Mouse (Mus musculus) liver, adult 2 months (tissue): ENCODE data around the gene Prkag1. TPM values are rescaled to one million over a fixed set of nuclear protein-coding genes. Genes with fewer than 3 reads are reported as not detected.

ENCODE experiments used
- DNase-seq: peaks from one replicate; pipeline ENCODE4 v3.0.0-alpha.2; 2011; ENCODE audit warnings: low read depth, low spot score; ENCODE audit errors: extremely low read depth
- H3K27ac ChIP-seq: fragments of 200-500 bp; replicated peaks from 2 replicates; pipeline ENCODE4 v1.5.1; 2012; ENCODE audit warnings: low read depth, mild to moderate bottlenecking, control low read depth, inconsistent platforms, low read length; ENCODE audit not compliant: insufficient read depth
- H3K27me3 ChIP-seq: fragments of 200-500 bp; 2 replicates; pipeline ENCODE4 v1.6.1; 2012; ENCODE audit warnings: mild to moderate bottlenecking, moderate library complexity, low read length, inconsistent platforms; ENCODE audit not compliant: control insufficient read depth, insufficient read depth
- H3K36me3 ChIP-seq: fragments of 200-500 bp; 2 replicates; pipeline ENCODE4 v1.6.1; 2012; ENCODE audit warnings: low read length, inconsistent platforms; ENCODE audit not compliant: control insufficient read depth, insufficient read depth
- H3K4me1 ChIP-seq: fragments of 200-500 bp; 2 replicates; pipeline ENCODE4 v1.6.1; 2011; ENCODE audit warnings: low read length; ENCODE audit not compliant: control insufficient read depth, insufficient read depth
- H3K4me3 ChIP-seq: fragments of 200-500 bp; 2 replicates; pipeline ENCODE4 v1.5.1; 2011; ENCODE audit warnings: low read depth, mild to moderate bottlenecking, control low read depth, low read length, moderate library complexity; ENCODE audit not compliant: insufficient read depth
- H3K79me2 ChIP-seq: fragments of 200-500 bp; 2 replicates; pipeline ENCODE4 v1.6.1; 2012; ENCODE audit warnings: inconsistent platforms, mild to moderate bottlenecking, low read length, moderate library complexity; ENCODE audit not compliant: control insufficient read depth, insufficient read depth
- H3K9ac ChIP-seq: fragments of 200-500 bp; 2 replicates; pipeline ENCODE4 v1.6.1; 2012; ENCODE audit warnings: low read depth, mild to moderate bottlenecking, control low read depth, inconsistent platforms, low read length
- CTCF ChIP-seq: fragments of 200-500 bp; IDR thresholded peaks from 2 replicates; pipeline ENCODE4 v1.5.1; 2011; ENCODE audit warnings: low read depth, low read length, control low read depth
- POLR2A ChIP-seq: fragments of 200-500 bp; IDR thresholded peaks from 2 replicates; pipeline ENCODE4 v1.6.1; 2011; ENCODE audit warnings: low read length, control low read depth; ENCODE audit not compliant: insufficient read depth; ENCODE audit errors: extremely low read depth
- WGBS: fragments of 180-500 bp; shearing (Covaris S2); methylation state at CpG from one replicate; pipeline ENCODE4 v1.1.7; 2018; 5-methylcytosine and 5-hydroxymethylcytosine counted together
- polyA plus RNA-seq: library from polyadenylated mRNA; depleted of rRNA; stranded (reverse); fragments of >200 nt; gene quantifications from 2 replicates; pipeline ENCODE4 v1.2.3, GENCODE M21; 2012
- total RNA-seq: library from RNA; depleted of rRNA; stranded (reverse); fragments of >200 nt; gene quantifications from 2 replicates; pipeline ENCODE4 v1.2.3, GENCODE M21; 2014

Prkag1 gene
- total and polyA plus RNA-seq, 2 experiments, result 37.7 to 41.4 TPM

- no peak overlapping the region for H3K4me3 ChIP-seq
- H3K9ac ChIP-seq, result no peak overlapping the region
- H3K27me3 ChIP-seq, result no peaks in the 10 kb centered on the region
- no peak for TF ChIP-seq POLR2A
- H3K4me1 ChIP-seq, result peaks cover 27% of the 10 kb centered on the region
- peaks cover 44% of the 10 kb centered on the region for H3K79me2 ChIP-seq
- H3K27ac ChIP-seq, result no peak overlapping the region
- no peak for DNase-seq
- WGBS, result over 99% methylated on average over 8 of the region's 8 CpGs
- H3K36me3 ChIP-seq, result peaks cover 45% of the 10 kb centered on the region
Measured at GRCm38 (mm10) chr15:98865771-98866170, 34.5 kb upstream of the Prkag1 start.

- Histone ChIP-seq H3K27ac (no peak overlapping the region), H3K4me1 (peaks cover 24% of the 10 kb centered on the region), H3K27me3 (no peaks in the 10 kb centered on the region), H3K36me3 (peaks cover 48% of the 10 kb centered on the region), H3K4me3 (no peak overlapping the region), H3K79me2 (peaks cover 39% of the 10 kb centered on the region), H3K9ac (no peak overlapping the region)
- DNase-seq, result no peak
- TF ChIP-seq POLR2A (no peak), CTCF (no peak)
- 91% methylated on average over 6 of the region's 6 CpGs for WGBS
Measured at GRCm38 (mm10) chr15:98864951-98865350, 33.6 kb upstream of the Prkag1 start.

- peaks cover 24% of the 10 kb centered on the region for H3K79me2 ChIP-seq
Measured at GRCm38 (mm10) chr15:98863451-98863958, 32.2 kb upstream of the Prkag1 start.

GRCm38 (mm10) chr15:98861701-98862410 lies 30.5 kb upstream of the Prkag1 start:
- H3K79me2 ChIP-seq, result peaks cover 26% of the 10 kb centered on the region
- no peaks in the 10 kb centered on the region for H3K4me1 ChIP-seq
- no peaks in the 10 kb centered on the region for H3K27me3 ChIP-seq
- no peak overlapping the region for H3K9ac ChIP-seq
- no peak overlapping the region for H3K4me3 ChIP-seq
- DNase-seq, result no peak
- TF ChIP-seq POLR2A (no peak), CTCF (no peak)
- H3K27ac ChIP-seq, result no peak overlapping the region
- peaks cover 67% of the 10 kb centered on the region for H3K36me3 ChIP-seq
- 86% methylated on average over 21 of the region's 21 CpGs for whole genome bisulfite sequencing

More at GRCm38 (mm10) chr15:98863451-98863958, 32.2 kb upstream of the Prkag1 start:
- H3K9ac ChIP-seq, result no peak overlapping the region
- no peak overlapping the region for H3K27ac ChIP-seq
- 94% methylated on average over 12 of the region's 12 CpGs for WGBS
- no peak for TF ChIP-seq POLR2A
- TF ChIP-seq CTCF, result no peak
- no peak for DNase-seq
- no peaks in the 10 kb centered on the region for H3K27me3 ChIP-seq
- H3K4me1 ChIP-seq, result peaks cover 10% of the 10 kb centered on the region
- H3K4me3 ChIP-seq, result no peak overlapping the region
- H3K36me3 ChIP-seq, result peaks cover 57% of the 10 kb centered on the region

GRCm38 (mm10) chr15:98860921-98861320 lies 29.6 kb upstream of the Prkag1 start:
- TF ChIP-seq CTCF, result no peak
- no peak for TF ChIP-seq POLR2A
- 95% methylated on average over 18 of the region's 18 CpGs for WGBS
- Histone ChIP-seq H3K27me3 (no peaks in the 10 kb centered on the region), H3K36me3 (peaks cover 60% of the 10 kb centered on the region), H3K4me1 (no peaks in the 10 kb centered on the region), H3K9ac (no peak overlapping the region), H3K27ac (no peak overlapping the region), H3K4me3 (no peak overlapping the region), H3K79me2 (peaks cover 25% of the 10 kb centered on the region)
- DNase-seq, result no peak
